Mouse (Mus musculus): Measurements from ENCODE around the gene Ephx3.

DNA sequence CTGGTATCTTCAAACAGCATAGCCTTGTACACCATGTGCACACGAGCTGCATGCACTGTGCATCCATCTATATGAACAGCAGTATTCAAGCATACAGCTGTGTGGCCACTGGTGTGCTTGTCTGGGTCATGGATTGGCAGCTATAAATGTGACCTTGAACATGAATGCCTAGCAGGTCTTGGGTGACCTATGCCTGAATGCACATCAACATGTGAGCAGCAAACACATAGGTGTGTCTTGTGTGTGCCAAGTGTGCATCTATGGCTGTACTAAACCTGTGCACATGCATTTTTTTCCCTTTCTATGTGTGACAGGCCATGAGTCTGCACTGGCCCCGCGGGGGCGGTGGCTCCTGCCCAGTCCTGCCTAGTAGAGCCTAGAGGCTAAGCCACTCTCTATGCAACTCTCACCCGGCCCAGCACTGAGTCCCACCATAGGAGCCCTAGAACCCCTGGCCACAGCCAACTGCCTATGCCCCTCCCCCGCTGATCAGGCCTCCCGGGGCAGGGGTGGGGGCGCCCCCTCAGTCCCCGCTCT, 24.0 kb downstream of the Ephx3 start:
- TF ChIP-seq GATA1 (IDR thresholded peaks at IDR 0.05; ENCODE audit: low read length) (no peak), TAL1 (IDR thresholded peaks at IDR 0.05; ENCODE audit: low read length) (no peak)
